Mouse (Mus musculus): ENCODE results near the gene Moap1. TPM values are rescaled to one million over a fixed set of nuclear protein-coding genes. Genes with fewer than 3 reads are reported as not detected.

Moap1 gene
- polyA plus RNA-seq, 1 experiment from 2014 or later, result 18.6 TPM

DNA sequence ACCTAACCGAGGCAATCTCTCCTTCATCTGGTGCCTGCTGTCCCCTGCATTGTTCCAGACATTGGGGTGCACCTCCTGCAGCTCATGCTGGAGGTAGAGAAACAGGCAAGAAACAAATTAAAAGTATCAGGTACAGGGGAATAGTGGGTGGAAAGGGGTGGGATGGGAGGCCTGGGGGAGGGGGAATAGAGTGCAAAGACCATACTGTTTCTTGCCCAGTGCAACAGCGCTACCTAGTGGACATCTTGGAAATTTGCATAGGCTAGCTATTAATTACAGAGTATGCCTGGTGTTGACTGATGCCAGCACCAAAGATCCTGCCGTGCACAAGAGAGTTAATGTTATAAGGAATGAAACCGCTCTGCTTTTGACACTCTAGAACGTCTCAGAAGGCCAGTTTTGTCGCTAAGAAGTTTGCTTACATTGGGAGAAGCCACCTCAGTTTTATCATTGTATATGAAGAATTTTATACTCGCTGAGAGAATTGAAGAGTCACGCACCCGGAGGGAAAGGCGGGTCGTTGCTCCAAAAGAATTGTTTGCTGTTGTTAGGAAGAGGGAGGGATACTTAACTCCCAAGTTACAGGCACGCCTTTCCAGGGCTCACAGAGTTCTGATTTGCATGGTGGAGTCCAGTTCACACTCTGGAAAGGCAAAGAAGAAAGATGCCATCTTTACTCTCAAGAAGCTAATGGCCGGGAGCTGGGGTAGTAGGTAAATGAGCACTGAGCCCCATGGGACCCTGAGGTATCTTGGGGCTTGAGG, 23.7 kb downstream of the Moap1 start:
- ATAC-seq (ENCODE audit: insufficient number of reproducible peaks, low FRiP score), result no peak
- 32% methylated on average over 13 of the region's 13 CpGs for WGBS
- Histone ChIP-seq H3K36me3 (no peaks in the 10 kb centered on the region), H3K4me2 (no peak overlapping the region), H3K9me3 (replicated peaks) (no peaks in the 10 kb centered on the region), H3K9ac (no peak overlapping the region), H3K4me1 (replicated peaks) (peaks cover 6% of the 10 kb centered on the region), H3K27me3 (replicated peaks) (no peaks in the 10 kb centered on the region), H3K4me3 (no peak overlapping the region), H3K27ac (ENCODE audit: poor library complexity, severe bottlenecking) (no peak overlapping the region)

DNA sequence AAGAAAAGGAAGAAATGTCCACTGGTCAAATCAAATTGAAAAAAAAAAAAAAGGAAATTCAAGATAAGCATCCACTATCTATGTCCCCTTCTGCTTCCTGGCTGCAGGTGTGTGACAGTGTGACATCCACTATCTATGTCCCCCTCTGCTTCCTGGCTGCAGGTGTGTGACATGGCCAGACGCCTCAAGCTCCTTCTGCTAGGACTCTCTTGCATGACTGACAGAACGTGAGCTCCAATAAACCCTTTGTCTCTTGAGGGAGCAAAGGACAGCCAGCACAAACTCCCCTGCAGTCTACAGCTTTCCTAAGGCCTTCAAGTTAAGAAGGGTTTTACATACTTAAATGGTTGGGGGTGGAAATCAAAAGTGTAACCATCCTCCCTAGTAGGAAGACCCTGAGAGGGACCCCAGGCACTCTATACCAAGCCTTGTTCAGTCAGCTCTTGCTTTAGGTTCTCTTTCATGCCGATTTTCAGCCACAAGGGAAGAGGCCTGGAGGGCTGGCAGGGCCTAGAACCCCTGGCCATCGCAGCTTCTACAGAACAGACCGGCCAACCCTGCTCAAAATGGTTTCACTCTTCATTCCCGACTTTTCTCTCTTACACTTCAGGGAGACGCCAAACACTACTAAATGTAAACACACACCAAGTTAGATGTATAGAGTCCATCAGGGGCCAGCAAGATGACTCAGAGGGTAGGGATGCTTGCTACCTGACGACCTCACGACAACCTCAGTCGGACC, 28.6 kb downstream of the Moap1 start:
- H3K4me1 ChIP-seq (replicated peaks), result no peaks in the 10 kb centered on the region

DNA sequence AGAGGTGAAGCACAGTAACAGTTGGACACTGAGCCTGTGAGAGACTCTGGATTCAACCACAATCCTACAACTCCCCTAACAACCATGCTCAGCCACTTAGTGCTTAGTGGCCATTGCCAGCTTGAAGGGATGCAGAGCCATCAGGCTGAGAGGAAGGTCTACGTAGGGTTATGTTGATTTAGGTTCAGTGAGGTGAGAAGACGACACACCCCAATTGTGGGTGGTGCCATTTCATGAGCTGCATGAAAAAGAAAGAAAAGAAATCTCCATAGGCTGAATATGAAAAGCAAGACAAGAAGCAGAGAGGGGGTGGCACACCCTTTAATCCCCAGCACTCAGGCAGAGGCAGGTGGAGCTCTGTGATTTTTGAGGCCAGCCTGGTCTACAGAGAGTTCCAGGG, 29.3 kb downstream of the Moap1 start:
- H3K27ac ChIP-seq (ENCODE audit: poor library complexity, severe bottlenecking), result no peak overlapping the region
- no peak overlapping the region for H3K4me2 ChIP-seq
- no peaks in the 10 kb centered on the region for H3K27me3 ChIP-seq (replicated peaks)
- no peaks in the 10 kb centered on the region for H3K4me1 ChIP-seq (replicated peaks)
- H3K9me3 ChIP-seq (replicated peaks), result no peaks in the 10 kb centered on the region
- H3K36me3 ChIP-seq, result no peaks in the 10 kb centered on the region
- H3K4me3 ChIP-seq, result no peak overlapping the region
- ATAC-seq (ENCODE audit: insufficient number of reproducible peaks, low FRiP score), result no peak
- H3K9ac ChIP-seq, result no peak overlapping the region
- 79% methylated on average over 2 of the region's 2 CpGs for WGBS

More for the DNA sequence above, 28.6 kb downstream of the Moap1 start:
- Histone ChIP-seq H3K9me3 (replicated peaks) (no peaks in the 10 kb centered on the region), H3K27ac (ENCODE audit: poor library complexity, severe bottlenecking) (no peak overlapping the region), H3K4me3 (no peak overlapping the region), H3K9ac (no peak overlapping the region), H3K36me3 (no peaks in the 10 kb centered on the region), H3K27me3 (replicated peaks) (no peaks in the 10 kb centered on the region), H3K4me2 (no peak overlapping the region)
- 77% methylated on average over 10 of the region's 10 CpGs for WGBS
- no peak for ATAC-seq (ENCODE audit: insufficient number of reproducible peaks, low FRiP score)

DNA sequence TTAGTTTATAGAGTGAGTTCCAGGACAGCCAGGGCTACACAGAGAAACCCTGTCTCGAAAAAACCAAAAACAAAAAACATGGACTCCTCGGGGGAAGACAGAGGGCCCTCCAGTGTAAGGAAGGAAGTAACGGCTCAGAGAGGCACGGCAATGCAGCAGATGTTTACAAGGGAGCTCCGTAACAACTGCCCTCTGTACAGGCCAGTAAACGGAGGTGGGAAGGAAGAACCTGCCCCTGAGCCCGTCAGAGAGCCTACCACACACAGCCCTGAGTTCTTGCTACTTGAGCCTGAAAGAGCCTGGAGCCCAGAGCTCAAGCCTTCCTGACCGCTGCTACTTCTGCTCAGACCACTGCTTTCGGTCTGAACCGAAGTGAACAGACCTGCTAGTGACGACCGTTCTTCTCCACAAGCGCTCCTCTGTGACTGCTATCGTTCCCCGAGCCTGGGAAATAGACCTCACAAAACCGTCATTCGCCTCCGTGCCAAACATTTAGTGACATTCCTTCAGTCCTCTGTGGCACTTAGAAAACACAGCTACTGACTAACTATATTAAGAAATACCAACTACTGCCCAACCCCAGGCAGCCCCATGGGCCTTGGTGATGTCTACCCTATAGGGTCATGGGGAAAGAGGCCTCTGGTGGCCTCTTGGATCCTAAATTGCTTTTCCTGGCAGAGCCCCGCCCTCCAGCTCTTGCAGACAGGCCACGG, 30.2 kb downstream of the Moap1 start:
- no peak overlapping the region for H3K9ac ChIP-seq

DNA sequence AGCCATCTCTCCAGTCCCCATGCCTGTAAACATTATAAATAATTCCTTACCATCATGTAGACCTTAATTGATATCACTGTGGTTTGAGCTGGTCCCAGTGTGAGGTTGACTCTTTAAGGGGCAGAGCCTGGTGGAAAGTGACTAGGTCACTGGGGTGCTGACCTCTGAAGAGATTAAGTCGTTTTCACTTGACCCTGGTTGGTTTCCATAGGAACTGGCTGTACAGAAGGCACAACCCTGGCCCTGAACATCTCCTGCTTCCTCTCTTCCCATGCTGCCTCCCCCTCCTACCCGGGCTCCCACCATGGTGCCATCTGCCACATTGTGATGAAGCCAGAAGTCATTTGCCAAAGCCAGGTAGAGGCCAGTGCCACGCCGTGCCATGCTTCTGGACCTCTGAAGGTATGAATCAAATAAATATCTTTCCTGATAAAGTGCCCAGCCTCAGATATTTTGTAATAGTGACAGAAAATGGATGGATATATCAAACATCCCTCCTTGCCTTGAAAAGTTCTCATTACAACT, 32.5 kb downstream of the Moap1 start:
- Histone ChIP-seq H3K4me2 (no peak overlapping the region), H3K4me1 (replicated peaks) (peaks cover 12% of the 10 kb centered on the region), H3K36me3 (no peaks in the 10 kb centered on the region), H3K4me3 (no peak overlapping the region), H3K27ac (ENCODE audit: poor library complexity, severe bottlenecking) (no peak overlapping the region), H3K9me3 (replicated peaks) (no peaks in the 10 kb centered on the region), H3K27me3 (replicated peaks) (0 out of 2 replicates have a peak, but pooled peaks cover 3% of the 10 kb centered on the region), H3K9ac (no peak overlapping the region)
- no peak for ATAC-seq (ENCODE audit: insufficient number of reproducible peaks, low FRiP score)
- WGBS, result 63% methylated on average over 4 of the region's 4 CpGs

More for the DNA sequence above, 30.2 kb downstream of the Moap1 start:
- 0 out of 2 replicates have a peak, but pooled peaks cover 2% of the 10 kb centered on the region for H3K4me1 ChIP-seq (replicated peaks)
- WGBS, result 68% methylated on average over 20 of the region's 20 CpGs
- H3K4me3 ChIP-seq, result no peak overlapping the region
- no peaks in the 10 kb centered on the region for H3K9me3 ChIP-seq (replicated peaks)
- ATAC-seq (ENCODE audit: insufficient number of reproducible peaks, low FRiP score), result no peak
- H3K27ac ChIP-seq (ENCODE audit: poor library complexity, severe bottlenecking), result no peak overlapping the region
- no peak overlapping the region for H3K4me2 ChIP-seq
- no peaks in the 10 kb centered on the region for H3K36me3 ChIP-seq
- H3K27me3 ChIP-seq (replicated peaks), result no peaks in the 10 kb centered on the region

DNA sequence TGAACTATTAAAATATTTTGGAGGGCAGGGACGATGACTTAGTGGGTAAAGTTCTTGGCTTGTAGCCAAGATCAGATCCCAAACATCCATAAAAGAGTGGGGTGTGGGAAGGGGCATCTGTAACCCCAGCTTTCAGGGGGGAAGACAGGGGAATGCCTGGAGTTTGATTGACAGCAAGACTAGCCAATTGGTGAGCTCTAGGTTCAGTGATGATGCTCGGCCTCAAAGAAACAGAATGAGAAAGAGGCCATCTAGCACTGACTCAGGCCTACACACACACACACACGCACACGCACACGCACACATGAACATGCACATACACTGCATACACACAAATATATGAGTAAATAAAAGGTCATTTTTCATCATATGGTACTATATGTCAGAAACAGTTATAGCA, 33.6 kb downstream of the Moap1 start:
- Histone ChIP-seq H3K9me3 (replicated peaks) (no peaks in the 10 kb centered on the region), H3K36me3 (no peaks in the 10 kb centered on the region), H3K9ac (no peak overlapping the region), H3K4me1 (replicated peaks) (peaks cover 19% of the 10 kb centered on the region), H3K4me3 (no peak overlapping the region), H3K27ac (ENCODE audit: poor library complexity, severe bottlenecking) (no peak overlapping the region), H3K4me2 (no peak overlapping the region), H3K27me3 (replicated peaks) (0 out of 2 replicates have a peak, but pooled peaks cover 3% of the 10 kb centered on the region)
- WGBS, result 80% methylated on average over 5 of the region's 5 CpGs
- no peak for ATAC-seq (ENCODE audit: insufficient number of reproducible peaks, low FRiP score)

DNA sequence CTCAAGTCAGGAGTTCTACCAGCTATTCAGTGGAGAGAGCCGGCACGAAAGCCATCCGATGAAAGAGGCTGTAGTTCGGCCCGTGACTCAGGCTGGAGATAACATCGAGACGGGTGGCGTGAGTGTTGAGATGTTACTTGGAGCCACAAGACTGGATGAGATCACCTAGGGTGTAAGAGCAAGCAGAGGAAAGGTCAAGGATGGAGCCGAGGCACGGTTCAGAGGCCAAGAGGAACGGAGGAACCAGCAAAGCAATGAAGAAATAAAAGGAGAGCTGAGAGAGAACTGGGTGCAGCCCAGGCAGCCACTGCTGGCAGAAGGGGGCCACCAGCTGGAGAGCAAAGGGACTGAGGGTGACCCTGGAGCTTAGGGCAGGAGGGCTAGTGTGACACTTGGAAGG, 35.2 kb downstream of the Moap1 start:
- Histone ChIP-seq H3K4me1 (replicated peaks) (peaks cover 30% of the 10 kb centered on the region), H3K27ac (ENCODE audit: poor library complexity, severe bottlenecking) (no peak overlapping the region), H3K9ac (0 out of 2 replicates have a peak overlapping the region, but pooled peaks have one; percentile 22), H3K4me3 (peak overlapping the region; percentile 17), H3K27me3 (replicated peaks) (0 out of 2 replicates have a peak, but pooled peaks cover 3% of the 10 kb centered on the region), H3K4me2 (peak overlapping the region; percentile 58), H3K36me3 (no peaks in the 10 kb centered on the region), H3K9me3 (replicated peaks) (no peaks in the 10 kb centered on the region)
- 18% methylated on average over 11 of the region's 11 CpGs for WGBS
- ATAC-seq (ENCODE audit: insufficient number of reproducible peaks, low FRiP score), result no peak

DNA sequence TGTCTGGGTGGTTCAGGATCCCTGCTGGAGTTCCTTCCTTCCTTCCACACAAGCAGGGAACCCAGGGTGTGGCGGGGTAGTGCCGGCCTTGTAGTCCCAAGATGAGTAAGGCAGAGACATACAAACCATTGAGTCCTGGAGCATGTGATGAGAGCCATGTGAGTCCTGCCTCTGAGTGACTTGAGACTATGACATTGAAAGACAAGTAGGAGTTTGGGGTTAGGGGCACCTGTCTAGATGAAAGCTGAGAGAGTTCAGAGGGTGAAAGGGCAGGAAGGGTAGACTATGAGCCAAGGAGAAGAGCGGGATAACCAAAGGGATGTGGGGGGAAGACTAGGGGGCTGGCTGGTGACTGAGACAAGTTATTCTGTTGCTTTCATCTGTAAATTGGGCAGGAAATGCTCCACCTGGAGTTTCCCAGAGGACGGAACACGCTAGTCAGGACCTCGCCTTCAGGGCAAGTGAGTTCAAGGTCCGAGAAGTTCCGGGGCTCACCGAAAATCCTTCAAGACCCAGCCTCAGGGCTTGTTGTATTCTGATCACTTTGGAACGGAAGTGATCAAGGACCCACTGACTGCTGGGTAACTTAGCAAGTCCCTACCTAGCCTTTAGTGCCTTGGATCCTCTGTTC, 36.5 kb downstream of the Moap1 start:
- H3K4me3 ChIP-seq, result no peak overlapping the region
- H3K4me2 ChIP-seq, result no peak overlapping the region
- ATAC-seq (ENCODE audit: insufficient number of reproducible peaks, low FRiP score), result no peak
- no peaks in the 10 kb centered on the region for H3K36me3 ChIP-seq
- H3K4me1 ChIP-seq (replicated peaks), result peaks cover 40% of the 10 kb centered on the region
- 80% methylated on average over 10 of the region's 10 CpGs for WGBS
- no peak overlapping the region for H3K9ac ChIP-seq
- no peaks in the 10 kb centered on the region for H3K9me3 ChIP-seq (replicated peaks)
- H3K27ac ChIP-seq (ENCODE audit: poor library complexity, severe bottlenecking), result no peak overlapping the region
- H3K27me3 ChIP-seq (replicated peaks), result 0 out of 2 replicates have a peak, but pooled peaks cover 3% of the 10 kb centered on the region

DNA sequence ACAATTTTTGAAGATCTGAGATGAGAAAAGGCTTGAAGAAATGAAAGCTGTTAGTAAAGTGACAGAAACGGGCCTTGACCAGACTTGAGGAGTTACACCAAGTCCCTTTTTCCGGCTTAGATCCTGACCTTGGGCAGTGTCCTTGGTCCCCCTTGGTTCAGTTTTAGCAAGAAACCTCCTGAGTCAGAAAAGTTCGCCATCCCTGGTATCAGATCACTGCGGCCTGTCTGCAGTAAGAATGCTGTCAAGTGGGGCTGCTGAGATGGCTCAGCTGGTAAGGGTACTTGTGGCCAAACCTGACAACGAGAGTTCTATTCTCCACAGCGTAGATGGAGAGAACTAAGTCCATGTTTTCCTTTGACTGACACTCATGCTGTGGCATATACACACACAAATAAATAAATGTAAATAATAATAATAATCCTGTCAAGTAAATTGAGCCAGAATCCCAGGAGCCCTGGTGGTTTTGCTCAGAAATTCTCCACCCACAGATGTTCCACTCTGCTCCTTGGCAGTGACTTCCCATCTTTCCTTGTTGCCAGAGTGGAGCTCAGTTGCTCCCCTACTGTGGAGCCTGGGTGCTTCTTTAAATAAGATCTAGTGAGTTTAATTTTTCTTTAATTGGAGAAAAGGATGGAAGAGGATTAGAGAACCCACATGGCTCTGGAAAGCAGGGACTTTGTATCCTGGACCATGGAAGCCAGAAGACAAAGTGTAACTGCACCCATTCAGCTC, 37.4 kb downstream of the Moap1 start:
- no peaks in the 10 kb centered on the region for H3K36me3 ChIP-seq
- H3K4me2 ChIP-seq, result peak overlapping the region; percentile 98
- 61% methylated on average over 6 of the region's 6 CpGs for WGBS
- 0 out of 2 replicates have a peak, but pooled peaks cover 3% of the 10 kb centered on the region for H3K27me3 ChIP-seq (replicated peaks)
- H3K4me3 ChIP-seq, result no peak overlapping the region
- H3K27ac ChIP-seq (ENCODE audit: poor library complexity, severe bottlenecking), result no peak overlapping the region
- no peak for ATAC-seq (ENCODE audit: insufficient number of reproducible peaks, low FRiP score)
- no peaks in the 10 kb centered on the region for H3K9me3 ChIP-seq (replicated peaks)
- H3K4me1 ChIP-seq (replicated peaks), result peaks cover 40% of the 10 kb centered on the region
- H3K9ac ChIP-seq, result no peak overlapping the region

DNA sequence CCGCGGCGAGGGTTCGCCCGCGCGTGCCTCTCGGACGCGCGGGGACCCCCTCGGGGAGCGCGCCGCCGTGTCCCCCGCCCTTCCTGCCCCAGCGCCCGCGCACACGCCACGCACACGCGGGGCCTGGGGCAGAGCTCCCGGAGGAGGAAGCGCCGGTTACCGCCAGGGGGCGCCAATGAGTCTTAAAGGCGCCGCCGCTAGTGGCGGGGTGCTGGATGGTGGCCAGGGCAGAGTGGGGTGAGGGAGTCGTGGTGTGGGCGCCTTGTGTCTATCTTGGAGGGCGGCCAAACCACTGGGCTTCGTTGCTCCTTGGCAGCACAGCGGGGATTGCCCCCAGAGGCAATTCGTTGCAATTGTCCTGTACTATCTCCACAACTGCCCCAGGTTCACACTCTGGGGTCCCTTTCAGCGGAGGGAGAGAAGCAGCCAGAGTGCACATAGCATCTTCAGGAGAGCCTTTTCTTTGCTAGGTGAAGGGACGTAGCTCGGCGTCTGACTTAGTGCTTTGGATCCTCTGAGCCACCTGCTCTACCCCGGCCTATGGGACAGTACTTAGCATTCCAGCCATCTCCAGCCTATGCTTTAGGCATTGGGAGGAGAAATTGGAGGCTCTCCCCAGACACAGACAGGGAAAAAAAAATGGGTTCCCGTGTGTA, 38.1 kb downstream of the Moap1 start:
- H3K4me2 ChIP-seq, result peak overlapping the region; percentile 98
- 0 out of 2 replicates have a peak, but pooled peaks cover 3% of the 10 kb centered on the region for H3K27me3 ChIP-seq (replicated peaks)
- H3K36me3 ChIP-seq, result no peaks in the 10 kb centered on the region
- WGBS, result 3% methylated on average over 44 of the region's 45 CpGs
- H3K9me3 ChIP-seq (replicated peaks), result no peaks in the 10 kb centered on the region
- peak overlapping the region; percentile 85 for H3K9ac ChIP-seq
- ATAC-seq (ENCODE audit: insufficient number of reproducible peaks, low FRiP score), result peak; percentile 83
- peak overlapping the region; percentile 77 for H3K4me3 ChIP-seq
- peaks cover 40% of the 10 kb centered on the region for H3K4me1 ChIP-seq (replicated peaks)
- H3K27ac ChIP-seq (ENCODE audit: poor library complexity, severe bottlenecking), result peak overlapping the region; percentile 55
